Mouse (Mus musculus): ENCODE results near the gene Mfsd13b. TPM values are rescaled to one million over a fixed set of nuclear protein-coding genes. Genes with fewer than 3 reads are reported as not detected.
A peak's percentile ranks its signal among the peaks of the same experiment; 100 is the strongest.
"Not testable (repeated sequence)": the region's sequence is repeated elsewhere in the genome, so short reads cannot be mapped to it uniquely, and the experiment has no call there.

Gene Mfsd13b
- polyA plus RNA-seq, 1 experiment from 2014 or later: 0.45 TPM

- ATAC-seq (ENCODE audit: low read depth); H3K27ac ChIP-seq (replicated peaks); H3K36me3 ChIP-seq; H3K9ac ChIP-seq; H3K4me1 ChIP-seq (replicated peaks); H3K9me3 ChIP-seq; H3K4me2 ChIP-seq; H3K4me3 ChIP-seq: not testable (repeated sequence)
- H3K27me3 ChIP-seq: peaks cover 27% of the 10 kb centered on the region
These were observed 47.6 kb downstream of the Mfsd13b start for GRCm38 (mm10) chr7:121029947-121030346.

DNA sequence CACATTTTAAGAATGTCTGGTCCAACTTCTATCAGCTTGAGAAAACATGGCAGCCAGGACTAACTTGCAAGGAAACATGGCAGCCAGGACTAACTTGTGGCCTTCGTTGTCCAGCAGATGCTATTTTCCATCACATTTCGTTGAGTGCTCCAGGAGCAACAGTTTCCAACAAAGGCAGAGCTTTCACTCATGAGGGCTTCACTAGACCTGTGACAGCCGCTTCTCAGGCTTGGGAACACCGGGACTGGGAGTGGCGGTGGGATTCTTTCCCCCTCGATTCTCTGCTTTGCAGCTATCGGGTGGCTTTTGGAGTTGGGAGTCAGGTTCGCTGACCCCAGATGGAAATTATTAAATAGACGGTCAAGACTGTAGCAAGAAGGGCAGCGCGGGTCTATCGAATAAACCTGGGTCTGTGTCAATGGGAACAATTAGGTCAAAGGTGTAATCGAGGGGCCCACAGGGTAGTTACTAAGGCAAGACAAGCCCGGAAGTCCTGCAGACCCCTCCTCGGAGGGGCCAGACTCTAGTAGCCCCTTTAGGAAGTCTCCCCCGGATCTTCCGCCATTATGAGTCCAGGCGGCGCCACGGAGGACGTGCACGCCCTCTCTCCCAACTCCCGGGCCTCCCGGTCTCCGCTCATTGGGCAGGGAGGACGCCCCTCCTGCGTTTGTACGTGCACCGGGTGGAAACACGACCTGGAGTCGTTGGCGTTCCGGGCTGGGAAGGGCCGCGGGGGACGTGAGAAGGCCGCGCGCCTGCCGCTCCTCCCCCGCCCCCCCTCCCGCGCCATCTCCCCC, 51.7 kb downstream of the Mfsd13b start, which contains the start of gene Mettl9:
TSS of gene Mettl9 (plus strand) at position 590 of the 797 bp plus-strand sequence.
- Histone ChIP-seq H3K27ac (replicated peaks) (peak within 1 kb of the TSS; percentile 99), H3K4me1 (replicated peaks) (peaks cover 38% of the 10 kb centered on the region), H3K27me3 (peaks cover 22% of the 10 kb centered on the region), H3K9ac (peak within 1 kb of the TSS; percentile 98), H3K9me3 (no peaks in the 10 kb centered on the region), H3K4me3 (peak within 1 kb of the TSS; percentile 96), H3K36me3 (no peaks in the 10 kb centered on the region), H3K4me2 (peak within 1 kb of the TSS; percentile 83)
- 1% methylated on average over 40 of the region's 43 CpGs for WGBS
- peak; percentile 97 for ATAC-seq (ENCODE audit: low read depth)

DNA sequence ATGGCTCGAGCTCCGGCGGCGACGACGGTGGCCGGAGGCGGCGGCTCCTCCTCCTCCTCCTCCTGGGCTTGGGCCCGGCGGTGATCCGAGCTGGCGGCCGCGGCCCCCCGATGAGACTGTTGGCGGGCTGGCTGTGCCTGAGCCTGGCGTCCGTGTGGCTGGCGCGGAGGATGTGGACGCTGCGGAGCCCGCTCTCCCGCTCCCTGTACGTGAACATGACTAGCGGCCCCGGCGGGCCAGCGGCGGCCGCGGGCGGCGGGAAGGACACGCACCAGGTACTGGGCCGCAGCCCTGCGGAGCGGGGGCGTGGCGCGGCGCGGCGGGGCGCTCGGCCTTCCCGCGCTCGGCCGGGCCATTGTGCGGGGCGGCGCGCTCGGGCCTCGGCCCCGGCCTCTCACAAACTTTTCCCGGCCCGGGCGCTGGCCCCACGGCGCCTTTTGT, 52.4 kb downstream of the Mfsd13b start:
- peak overlapping the region; percentile 98 for H3K9ac ChIP-seq
- WGBS: under 1% methylated on average over 38 of the region's 63 CpGs
- peak; percentile 89 for ATAC-seq (ENCODE audit: low read depth)

GRCm38 (mm10) chr7:121035161-121035721, 52.9 kb downstream of the Mfsd13b start:
- Histone ChIP-seq H3K4me1 (replicated peaks) (peaks cover 50% of the 10 kb centered on the region), H3K27ac (replicated peaks) (peak overlapping the region; percentile 99), H3K4me2 (peak overlapping the region; percentile 83), H3K4me3 (peak overlapping the region; percentile 96), H3K9ac (peak overlapping the region; percentile 98), H3K27me3 (peaks cover 21% of the 10 kb centered on the region), H3K36me3 (no peaks in the 10 kb centered on the region), H3K9me3 (no peaks in the 10 kb centered on the region)
- ATAC-seq (ENCODE audit: low read depth): peak; percentile 45
- WGBS: 0% methylated on average over 24 of the region's 24 CpGs

More for the DNA sequence above, 52.4 kb downstream of the Mfsd13b start:
- peak overlapping the region; percentile 96 for H3K4me3 ChIP-seq
- H3K4me2 ChIP-seq: peak overlapping the region; percentile 83
- H3K36me3 ChIP-seq: no peaks in the 10 kb centered on the region
- H3K27ac ChIP-seq (replicated peaks): peak overlapping the region; percentile 99
- H3K9me3 ChIP-seq: no peaks in the 10 kb centered on the region
- peaks cover 45% of the 10 kb centered on the region for H3K4me1 ChIP-seq (replicated peaks)
- H3K27me3 ChIP-seq: peaks cover 22% of the 10 kb centered on the region

DNA sequence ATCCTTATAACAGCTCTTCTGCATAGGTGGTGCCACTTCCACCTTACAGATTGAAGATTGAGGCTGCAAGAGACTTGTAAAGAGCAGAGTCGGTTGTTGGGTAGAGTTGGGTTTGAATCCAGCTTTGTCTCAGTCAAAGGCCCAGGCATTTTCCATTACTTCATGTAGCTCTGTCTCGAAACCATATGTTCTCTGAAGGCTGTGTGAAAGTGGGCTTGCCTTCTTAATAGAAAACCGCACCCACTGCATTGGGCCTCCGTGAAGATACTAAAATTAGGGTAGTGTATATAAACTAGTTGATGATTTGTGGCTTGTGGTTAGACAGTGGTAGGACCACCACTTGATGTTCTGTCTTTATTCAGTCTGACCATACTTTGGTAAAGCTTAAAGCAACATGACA, 58.3 kb downstream of the Mfsd13b start:
- Histone ChIP-seq H3K4me3 (no peak overlapping the region), H3K36me3 (no peaks in the 10 kb centered on the region), H3K27me3 (no peaks in the 10 kb centered on the region), H3K9ac (no peak overlapping the region), H3K4me1 (replicated peaks) (peaks cover 57% of the 10 kb centered on the region), H3K9me3 (no peaks in the 10 kb centered on the region), H3K4me2 (no peak overlapping the region), H3K27ac (replicated peaks) (no peak overlapping the region)
- ATAC-seq (ENCODE audit: low read depth): no peak
- 96% methylated on average over 4 of the region's 4 CpGs for WGBS

GRCm38 (mm10) chr7:121041989-121042388, 59.7 kb downstream of the Mfsd13b start:
- H3K9me3 ChIP-seq: no peaks in the 10 kb centered on the region
- ATAC-seq (ENCODE audit: low read depth): no peak
- H3K9ac ChIP-seq: no peak overlapping the region
- no peaks in the 10 kb centered on the region for H3K36me3 ChIP-seq
- H3K4me3 ChIP-seq: no peak overlapping the region
- H3K27me3 ChIP-seq: no peaks in the 10 kb centered on the region
- 69% methylated on average over 1 of the region's 1 CpGs for WGBS
- H3K27ac ChIP-seq (replicated peaks): no peak overlapping the region
- H3K4me1 ChIP-seq (replicated peaks): peaks cover 46% of the 10 kb centered on the region
- no peak overlapping the region for H3K4me2 ChIP-seq

- no peak overlapping the region for H3K27ac ChIP-seq (replicated peaks)
- no peaks in the 10 kb centered on the region for H3K27me3 ChIP-seq
- 92% methylated on average over 3 of the region's 3 CpGs for WGBS
- H3K9me3 ChIP-seq: no peaks in the 10 kb centered on the region
- H3K9ac ChIP-seq: no peak overlapping the region
- no peak overlapping the region for H3K4me2 ChIP-seq
- H3K4me1 ChIP-seq (replicated peaks): peaks cover 39% of the 10 kb centered on the region
- no peaks in the 10 kb centered on the region for H3K36me3 ChIP-seq
- H3K4me3 ChIP-seq: no peak overlapping the region
- ATAC-seq (ENCODE audit: low read depth): no peak
These were observed 60.7 kb downstream of the Mfsd13b start for GRCm38 (mm10) chr7:121043004-121043403.

DNA sequence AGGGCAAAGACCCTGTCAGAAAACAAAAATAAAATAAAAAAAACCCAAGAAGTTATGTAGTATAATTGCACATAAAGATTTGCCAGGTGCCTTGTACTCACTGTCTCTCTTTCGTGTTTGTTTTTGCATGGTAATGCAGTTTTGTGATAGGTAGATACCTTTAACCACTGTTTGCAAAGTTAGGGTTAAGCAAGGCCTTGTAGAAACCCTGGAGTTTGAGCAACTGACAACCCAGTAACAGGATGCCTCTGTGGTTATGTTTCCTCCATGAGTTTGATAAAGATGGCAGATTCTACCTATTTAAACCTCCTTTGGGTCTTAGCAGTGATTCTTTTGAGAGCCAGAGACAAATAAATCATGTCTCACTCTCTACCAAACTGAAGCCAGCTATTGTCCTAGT, 61.2 kb downstream of the Mfsd13b start:
- Histone ChIP-seq H3K4me2 (no peak overlapping the region), H3K36me3 (peaks cover 4% of the 10 kb centered on the region), H3K27me3 (no peaks in the 10 kb centered on the region), H3K27ac (replicated peaks) (no peak overlapping the region), H3K4me3 (no peak overlapping the region), H3K9me3 (no peaks in the 10 kb centered on the region), H3K9ac (no peak overlapping the region), H3K4me1 (replicated peaks) (peaks cover 34% of the 10 kb centered on the region)
- no peak for ATAC-seq (ENCODE audit: low read depth)
- WGBS: 94% methylated on average over 1 of the region's 1 CpGs

DNA sequence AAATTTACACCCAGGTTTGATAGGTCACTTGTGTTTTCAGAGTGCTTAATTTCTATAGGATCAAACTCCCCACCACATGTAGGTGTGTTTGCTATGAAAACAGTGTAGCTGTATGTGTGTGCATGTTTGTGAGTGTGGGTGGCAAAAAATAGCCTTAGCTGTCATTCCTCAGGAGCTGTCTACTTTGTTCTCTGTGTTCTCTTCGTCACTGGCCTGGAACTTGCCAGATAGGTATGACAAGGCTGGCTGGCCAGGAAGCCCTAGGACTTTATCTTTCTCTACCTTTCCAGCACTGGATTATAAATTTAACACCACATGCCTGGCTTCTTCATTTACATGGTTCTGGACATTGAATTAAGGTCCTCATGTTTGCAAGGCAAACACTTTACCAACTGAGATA, 61.9 kb downstream of the Mfsd13b start:
- ATAC-seq (ENCODE audit: low read depth): no peak

DNA sequence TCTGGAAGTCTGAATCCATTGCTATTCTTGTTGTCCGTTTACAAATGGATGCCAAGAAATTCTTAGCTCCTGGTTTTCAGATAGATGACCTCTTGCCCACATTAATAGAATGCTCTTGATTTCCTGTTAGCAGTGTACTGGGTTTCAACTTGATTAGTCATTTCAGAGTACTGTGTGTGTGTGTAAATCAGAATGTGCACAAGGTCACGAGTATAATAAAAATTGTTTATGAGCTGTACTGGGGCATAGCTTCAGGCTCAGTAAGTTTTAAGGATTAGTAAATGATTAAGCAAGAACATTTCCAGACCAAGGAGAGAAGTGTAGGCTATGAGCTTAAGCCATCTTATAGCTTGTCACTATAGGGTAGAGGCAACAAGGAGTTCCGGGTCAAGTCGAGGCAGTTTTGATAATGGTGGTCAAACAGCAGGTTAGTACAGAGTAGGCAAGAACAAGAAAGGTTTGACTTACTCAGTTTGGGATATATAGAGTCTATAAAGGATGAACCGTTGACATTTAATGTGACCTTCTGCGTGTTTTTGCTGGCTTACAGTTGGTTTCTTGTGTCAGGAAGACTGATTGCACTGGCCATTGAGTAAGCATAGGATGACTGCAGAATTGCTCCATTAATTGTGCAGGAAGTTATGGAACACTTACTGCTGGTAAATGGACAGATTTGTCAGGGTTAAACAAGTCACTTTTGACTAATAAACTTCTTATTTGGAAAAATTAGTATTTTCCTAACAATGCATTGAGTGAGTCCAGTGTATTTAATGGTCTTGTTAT, 63.6 kb downstream of the Mfsd13b start:
- no peak overlapping the region for H3K9ac ChIP-seq
- H3K9me3 ChIP-seq: no peaks in the 10 kb centered on the region
- no peak for ATAC-seq (ENCODE audit: low read depth)
- H3K4me1 ChIP-seq (replicated peaks): peaks cover 13% of the 10 kb centered on the region
- H3K27ac ChIP-seq (replicated peaks): no peak overlapping the region
- 85% methylated on average over 6 of the region's 6 CpGs for WGBS
- H3K4me2 ChIP-seq: no peak overlapping the region
- H3K4me3 ChIP-seq: no peak overlapping the region
- H3K27me3 ChIP-seq: no peaks in the 10 kb centered on the region
- peaks cover 13% of the 10 kb centered on the region for H3K36me3 ChIP-seq

More for the DNA sequence above, 61.9 kb downstream of the Mfsd13b start:
- WGBS: 85% methylated on average over 1 of the region's 1 CpGs
- H3K27me3 ChIP-seq: no peaks in the 10 kb centered on the region
- no peak overlapping the region for H3K4me3 ChIP-seq
- H3K4me2 ChIP-seq: no peak overlapping the region
- H3K9me3 ChIP-seq: no peaks in the 10 kb centered on the region
- H3K27ac ChIP-seq (replicated peaks): no peak overlapping the region
- peaks cover 28% of the 10 kb centered on the region for H3K4me1 ChIP-seq (replicated peaks)
- H3K36me3 ChIP-seq: peaks cover 5% of the 10 kb centered on the region
- no peak overlapping the region for H3K9ac ChIP-seq

DNA sequence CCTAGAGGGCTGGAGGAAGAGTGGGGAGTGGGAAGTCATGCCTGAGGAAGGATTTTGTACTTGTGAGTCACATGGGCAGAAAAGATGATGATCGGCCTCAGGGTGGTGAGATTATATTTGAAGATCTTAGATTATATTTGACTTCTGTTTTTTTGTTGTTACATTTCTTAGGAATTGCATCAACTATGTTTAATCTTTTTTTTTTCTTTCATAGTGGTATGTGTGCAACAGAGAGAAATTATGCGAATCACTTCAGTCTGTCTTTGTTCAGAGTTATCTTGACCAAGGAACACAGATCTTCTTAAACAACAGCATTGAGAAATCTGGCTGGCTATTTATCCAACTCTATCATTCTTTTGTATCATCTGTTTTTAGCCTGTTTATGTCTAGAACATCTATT, 65.3 kb downstream of the Mfsd13b start:
- Histone ChIP-seq H3K36me3 (peaks cover 27% of the 10 kb centered on the region), H3K4me2 (no peak overlapping the region), H3K4me3 (no peak overlapping the region), H3K27ac (replicated peaks) (no peak overlapping the region), H3K9me3 (no peaks in the 10 kb centered on the region), H3K9ac (no peak overlapping the region), H3K27me3 (no peaks in the 10 kb centered on the region), H3K4me1 (replicated peaks) (peaks cover 6% of the 10 kb centered on the region)
- WGBS: 97% methylated on average over 2 of the region's 2 CpGs
- ATAC-seq (ENCODE audit: low read depth): no peak

GRCm38 (mm10) chr7:121053071-121053470, 70.8 kb downstream of the Mfsd13b start:
- 91% methylated on average over 4 of the region's 4 CpGs for WGBS
- Histone ChIP-seq H3K9me3 (no peaks in the 10 kb centered on the region), H3K4me3 (no peak overlapping the region), H3K4me2 (no peak overlapping the region), H3K36me3 (peaks cover 66% of the 10 kb centered on the region), H3K9ac (no peak overlapping the region), H3K27me3 (no peaks in the 10 kb centered on the region), H3K4me1 (replicated peaks) (no peaks in the 10 kb centered on the region), H3K27ac (replicated peaks) (no peak overlapping the region)
- ATAC-seq (ENCODE audit: low read depth): no peak

Data from neural tube, embryonic 13.5 days (tissue).